Mouse (Mus musculus) left cerebral cortex, postnatal 4 days (tissue): ENCODE results near the gene Cebpzos. TPM values are rescaled to one million over a fixed set of nuclear protein-coding genes. Genes with fewer than 3 reads are reported as not detected.
A peak's percentile ranks its signal among the peaks of the same experiment; 100 is the strongest.

ENCODE experiments used
- DNase-seq: peaks from one replicate; pipeline ENCODE4 v3.0.0-alpha.2; 2022
- intact Hi-C: fragments of 180-260 bp; cut with DNase I; formaldehyde crosslinking; loops from one replicate; pipeline ENCODE4 v1.15.1; 2025
- total RNA-seq, 2 experiments: library from RNA; stranded (reverse); gene quantifications; 2 replicates each; pipeline ENCODE4 v1.2.3; 2021

Cebpzos gene
- total RNA-seq, 2 experiments from 2014 or later, result 29.9 to 32.8 TPM

DNA sequence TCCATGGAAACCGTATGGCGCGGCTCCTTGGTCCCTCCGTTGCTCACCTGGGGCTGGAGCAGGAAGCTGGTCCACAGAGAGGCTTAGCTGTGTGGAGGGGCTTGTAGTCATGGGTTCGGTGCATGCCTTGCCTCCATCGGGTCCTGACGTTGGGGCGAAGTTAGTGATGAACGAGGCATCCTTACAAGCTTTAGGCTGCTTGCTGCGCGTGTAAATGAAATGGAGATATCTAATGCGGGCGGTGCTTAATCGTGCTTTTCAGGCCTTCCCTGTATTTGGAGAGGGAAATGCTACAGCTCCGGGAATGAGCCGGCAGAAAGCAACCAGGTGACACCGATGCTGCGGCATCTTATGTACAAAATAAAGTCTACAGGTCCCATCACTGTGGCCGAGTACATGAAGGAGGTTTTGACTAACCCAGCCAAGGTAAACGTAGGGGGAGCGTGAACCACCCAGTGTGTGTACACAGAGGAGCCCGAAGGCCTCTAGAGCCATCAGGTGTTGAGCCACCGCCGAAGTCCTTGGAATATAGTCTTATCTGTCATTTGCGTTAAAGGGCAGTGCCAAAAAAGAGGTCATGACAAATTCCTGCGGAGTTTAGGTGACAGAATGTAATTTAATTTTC is 21.0 kb downstream of the Cebpzos start:
- intact Hi-C loops, result no loop called here
- DNase-seq, result no peak

DNA sequence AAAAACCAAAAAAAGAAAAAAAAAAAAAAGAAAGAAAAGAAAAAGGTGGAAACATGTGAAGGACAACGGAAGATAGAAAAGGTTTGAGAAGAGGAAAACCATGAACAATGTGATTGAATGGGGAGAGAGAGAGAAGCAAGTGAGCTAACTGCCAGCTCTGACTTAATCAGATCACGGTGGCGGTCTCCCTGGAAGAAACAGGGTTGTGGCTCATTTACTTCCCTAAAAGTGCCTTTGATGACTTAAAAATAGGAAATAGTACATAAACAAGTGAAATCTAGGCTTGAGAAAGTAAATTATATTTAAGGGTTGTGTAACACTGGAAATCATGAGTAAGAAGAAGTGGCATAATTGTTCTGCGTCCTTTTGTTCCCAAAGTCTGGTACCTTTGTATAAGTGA is 22.6 kb downstream of the Cebpzos start:
- intact Hi-C loops, result no loop called here
- DNase-seq, result no peak

DNA sequence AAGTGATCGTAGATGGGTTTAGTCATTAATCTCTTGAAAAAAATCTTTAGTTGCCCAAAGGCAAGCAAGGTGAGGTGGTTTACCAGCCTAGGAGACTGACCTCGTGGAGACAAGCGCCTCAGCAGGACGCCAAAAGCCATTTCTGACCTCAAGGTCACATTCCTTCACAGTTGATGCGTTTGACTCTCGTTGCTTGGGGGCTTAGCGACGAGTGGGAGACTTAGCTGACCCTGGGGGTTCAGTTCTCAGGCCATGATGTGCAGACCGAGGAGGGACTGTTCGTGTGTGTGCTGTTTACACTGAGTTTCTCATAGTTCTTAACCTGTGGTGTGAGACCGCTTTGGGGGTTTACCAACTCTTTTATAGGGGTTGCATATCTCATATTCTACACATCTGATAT is 26.3 kb downstream of the Cebpzos start:
- no peak for DNase-seq
- intact Hi-C loops, result no loop called here

DNA sequence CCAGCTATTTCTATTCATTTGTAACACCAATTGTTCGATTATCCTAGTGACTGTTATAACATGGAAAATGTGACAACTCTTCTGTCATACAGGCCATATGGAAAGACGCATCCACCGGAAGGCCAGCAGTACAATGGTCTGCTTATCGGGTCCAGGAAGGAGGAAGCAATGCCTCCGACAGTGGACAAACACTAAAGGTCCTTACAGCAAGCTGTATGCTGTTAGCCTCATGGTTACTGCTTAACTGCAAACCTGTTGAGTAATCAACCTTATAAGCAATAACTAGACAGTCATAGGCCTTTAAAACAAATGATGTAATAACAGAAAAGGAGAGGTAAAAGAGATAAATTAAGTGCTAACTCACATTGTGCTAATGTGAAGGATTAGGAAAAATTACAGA is 34.9 kb downstream of the Cebpzos start:
- DNase-seq, result no peak
- intact Hi-C loops, result no loop called here

DNA sequence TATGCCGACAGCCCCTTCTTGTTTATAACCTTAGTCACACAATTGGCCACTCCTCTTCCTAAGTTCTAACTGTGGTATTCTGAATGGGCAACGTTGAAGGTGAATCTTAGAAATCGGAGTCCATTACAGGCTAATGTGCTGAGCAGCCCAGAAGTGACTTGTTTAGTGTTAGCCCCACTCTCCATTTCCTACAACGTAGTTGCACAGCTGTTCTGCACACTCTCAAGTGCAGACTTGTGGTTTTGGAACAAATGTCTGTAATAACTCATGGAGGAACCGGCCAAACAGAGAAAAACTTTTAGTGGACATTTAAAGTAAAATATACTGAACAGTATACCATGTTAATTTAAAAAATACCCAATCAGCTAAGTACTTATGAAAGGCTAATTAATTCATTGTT is 35.8 kb downstream of the Cebpzos start:
- intact Hi-C loops, result no loop called here
- DNase-seq, result no peak

DNA sequence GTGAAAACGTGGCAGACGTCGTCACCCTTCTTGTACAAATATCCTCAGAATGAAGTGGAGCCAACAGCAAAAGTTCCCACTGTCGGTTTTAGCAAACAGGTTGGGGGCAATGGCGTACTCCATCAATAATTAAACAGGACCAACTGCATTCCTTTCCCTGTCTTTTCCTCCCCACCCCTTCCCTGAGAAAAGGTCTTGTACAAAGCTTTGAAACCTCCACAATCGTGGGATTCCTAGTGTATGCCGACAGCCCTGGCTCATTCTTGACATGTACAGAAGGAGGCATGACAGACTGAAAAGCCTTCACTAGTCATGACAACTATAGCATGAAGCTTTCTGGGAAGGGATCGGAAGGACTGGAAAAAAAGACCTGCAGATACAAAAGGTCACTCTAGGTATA is 36.9 kb downstream of the Cebpzos start:
- intact Hi-C loops, result no loop called here
- no peak for DNase-seq

DNA sequence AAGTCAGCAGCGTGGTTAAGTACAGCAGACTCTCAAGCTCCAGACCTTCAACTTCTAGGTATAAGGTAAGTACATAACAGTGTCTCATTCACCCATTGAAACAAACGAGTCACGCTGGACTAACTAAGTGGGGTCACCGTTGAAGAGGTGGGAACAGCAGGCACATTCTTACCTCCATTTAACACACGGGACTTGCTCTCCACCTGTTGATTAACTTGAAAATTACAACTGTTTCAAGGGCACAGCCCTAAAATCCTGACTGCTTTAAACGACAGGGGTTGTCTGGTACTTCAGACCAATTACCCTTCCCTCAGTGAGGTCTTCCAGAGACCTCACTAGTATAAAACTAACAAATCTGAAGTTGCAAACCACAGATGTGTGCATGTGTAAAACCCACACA is 43.2 kb downstream of the Cebpzos start:
- intact Hi-C loops, result no loop called here
- DNase-seq, result no peak

DNA sequence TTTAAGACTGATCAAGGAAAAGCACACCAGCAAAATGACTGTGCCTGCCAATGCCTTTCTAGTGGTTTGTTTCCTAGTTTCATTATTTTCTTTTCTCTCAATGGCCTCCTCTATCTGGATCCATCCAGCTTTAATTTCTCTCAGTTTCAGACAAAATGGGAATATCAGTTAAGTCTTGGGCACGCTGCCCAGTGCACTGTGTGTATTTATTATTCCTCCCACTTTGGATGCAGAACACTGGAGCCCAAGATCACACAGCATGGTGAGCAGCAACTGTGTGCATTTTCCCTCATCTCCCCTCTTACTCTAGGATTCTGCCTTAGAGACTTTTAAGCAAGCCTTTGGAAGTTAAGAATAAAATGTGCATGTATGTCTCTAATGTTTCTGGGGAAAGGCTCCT is 48.1 kb downstream of the Cebpzos start:
- peak; percentile 56 for DNase-seq
- intact Hi-C loops, result no loop called here

DNA sequence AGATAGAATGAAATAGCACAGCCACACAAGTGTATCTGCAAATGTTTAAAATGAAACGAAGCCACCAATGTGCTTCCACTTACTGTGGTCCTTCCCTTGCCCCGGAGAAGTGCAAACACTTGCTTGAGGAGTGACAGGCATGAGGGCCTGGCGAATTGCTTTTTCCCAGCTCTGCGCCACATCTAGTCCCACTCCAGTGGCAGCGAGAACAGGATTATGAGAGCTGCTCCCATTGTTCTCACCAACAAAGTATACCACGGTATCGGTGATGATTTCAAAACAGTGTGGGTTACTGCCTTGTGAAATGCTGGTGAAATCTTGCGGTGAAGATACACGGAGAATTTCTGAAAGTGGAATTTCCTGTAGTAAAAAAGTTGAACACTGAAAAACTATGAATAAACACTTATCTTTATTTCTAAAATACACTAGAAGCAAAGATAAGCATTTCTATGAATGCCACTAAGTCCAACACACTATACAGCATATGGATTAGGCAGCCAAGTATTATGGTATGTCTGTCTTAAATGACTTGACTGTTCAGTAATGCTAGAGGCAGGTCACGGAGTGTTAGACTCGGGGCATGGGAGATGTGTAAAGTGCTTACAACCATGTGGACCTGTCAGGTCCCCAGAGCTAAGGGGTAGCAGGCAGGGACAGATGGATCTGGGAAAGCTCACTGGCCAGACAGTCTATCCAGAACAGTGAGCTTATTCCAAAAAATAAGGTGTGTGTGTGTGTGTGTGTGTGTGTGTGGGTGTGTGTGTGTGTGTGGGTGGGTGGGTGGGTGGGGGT is 50.0 kb downstream of the Cebpzos start:
- no peak for DNase-seq
- intact Hi-C loops, result no loop called here

DNA sequence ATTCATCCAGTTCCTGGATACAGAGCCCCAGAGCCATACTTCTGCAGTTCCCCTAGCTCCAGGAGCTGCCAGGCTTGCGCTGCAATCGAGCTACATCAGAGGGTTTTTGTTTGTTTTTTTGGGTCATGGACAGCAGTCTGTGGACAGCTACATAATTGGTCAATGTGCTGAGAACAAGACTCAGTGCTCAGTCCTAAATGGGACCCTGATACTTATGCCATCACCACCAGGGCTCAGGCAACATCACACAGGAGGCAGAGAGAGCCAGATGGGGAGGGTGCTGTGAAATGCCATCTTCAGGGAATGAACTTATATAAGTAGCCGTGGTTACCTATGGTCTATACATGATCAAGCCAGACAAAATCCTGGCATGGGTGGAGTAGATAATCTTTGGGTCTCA is 52.2 kb downstream of the Cebpzos start:
- no peak for DNase-seq
- intact Hi-C loops, result no loop called here

Other genes with a start within 250 kb of the Cebpzos start
- gene Strn, start 179.3 kb upstream of the Cebpzos start, total RNA-seq, result 10 to 100 TPM; 47.3 to 49.5 TPM
- 10 to 100 TPM; 53.9 to 54.7 TPM for gene Heatr5b, start 81.1 kb upstream of the Cebpzos start, total RNA-seq
- 10 to 100 TPM; 33.3 to 36.9 TPM for gene Gpatch11, start 80.9 kb upstream of the Cebpzos start, total RNA-seq
- 1 to 10 TPM; 5.1 to 5.9 TPM for gene Eif2ak2, start 33.9 kb upstream of the Cebpzos start, total RNA-seq
- gene Sult6b1, start 9.5 kb upstream of the Cebpzos start, total RNA-seq, result under 1 TPM in 1 of 2 experiments, not detected in 1; 0.62 TPM
- 10 to 100 TPM; 37.5 to 40.3 TPM for gene Cebpz, start 20.6 kb downstream of the Cebpzos start, total RNA-seq
- 10 to 100 TPM; 62.2 to 65.5 TPM for gene Ndufaf7, start 20.6 kb downstream of the Cebpzos start, total RNA-seq
- gene Prkd3, start 104.3 kb downstream of the Cebpzos start, total RNA-seq, result 10 to 100 TPM; 18.4 to 20.1 TPM
- 10 to 100 TPM; 18.3 to 19.7 TPM for gene Qpct, start 135.4 kb downstream of the Cebpzos start, total RNA-seq